Mouse (Mus musculus): ENCODE results near the gene Kmt2a.

Kmt2a gene

GRCm38 (mm10) chr9:44881221-44881871 is at the start of gene Kmt2a:
Gene Kmt2a (minus strand): TSS chr9:44881296.
- peak; percentile 98 for DNase-seq

GRCm38 (mm10) chr9:44921543-44921942 is 40.4 kb upstream of the Kmt2a start:
- no peak for DNase-seq

GRCm38 (mm10) chr9:44921123-44921468 is 40.0 kb upstream of the Kmt2a start:
- DNase-seq, result no peak

- peak; percentile 86 for DNase-seq
Measured at GRCm38 (mm10) chr9:44920374-44921122, 39.5 kb upstream of the Kmt2a start, which contains the start of gene Atp5l. Gene Atp5l (minus strand): TSS chr9:44920742.

GRCm38 (mm10) chr9:44919606-44920005 is 38.5 kb upstream of the Kmt2a start:
- DNase-seq, result no peak

GRCm38 (mm10) chr9:44916196-44916595 is 35.1 kb upstream of the Kmt2a start:
- peak; percentile 80 for DNase-seq

GRCm38 (mm10) chr9:44914706-44915105 is 33.6 kb upstream of the Kmt2a start:
- DNase-seq, result no peak

DNA sequence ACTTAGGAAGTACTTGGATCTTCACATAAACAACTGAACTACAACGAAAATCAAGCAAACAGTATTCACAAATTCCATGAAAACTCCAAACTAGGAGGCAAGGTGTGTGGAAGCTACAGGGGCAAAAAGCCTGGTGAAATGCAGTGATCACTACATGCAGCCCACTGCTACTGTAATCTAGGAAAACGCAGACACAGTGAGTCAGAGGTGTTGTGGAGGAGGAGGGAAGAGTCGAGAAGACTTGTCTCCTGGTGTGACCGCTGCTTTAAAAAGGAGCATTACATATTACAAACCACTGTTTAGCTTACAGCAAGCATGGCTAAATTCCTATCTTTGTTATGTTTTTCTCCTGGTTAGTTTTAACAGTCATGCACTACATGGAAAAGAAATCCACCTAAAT is 30.3 kb upstream of the Kmt2a start:
- no peak for DNase-seq

- no peak for DNase-seq
Measured at GRCm38 (mm10) chr9:44905620-44906019, 24.5 kb upstream of the Kmt2a start.

DNA sequence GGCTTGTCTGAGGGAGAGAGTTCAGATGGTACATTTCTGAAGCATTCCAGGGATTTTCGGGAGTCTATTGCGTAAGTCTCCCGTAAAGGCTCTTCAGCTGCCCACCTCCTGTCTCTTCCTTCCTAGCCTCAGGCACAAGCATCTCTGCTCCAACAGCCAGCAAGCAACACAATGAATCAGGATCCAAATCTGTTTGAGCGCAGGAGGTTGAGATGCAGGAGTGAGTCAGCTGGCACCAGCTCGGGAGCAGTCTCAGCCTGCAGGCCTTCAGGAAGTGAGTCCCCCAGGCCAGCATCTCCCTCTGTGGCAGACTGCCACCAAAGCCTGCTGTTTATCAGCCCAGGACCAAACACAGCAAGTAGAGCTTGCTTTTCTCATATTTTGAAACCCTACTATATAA is 23.9 kb upstream of the Kmt2a start:
- no peak for DNase-seq

DNA sequence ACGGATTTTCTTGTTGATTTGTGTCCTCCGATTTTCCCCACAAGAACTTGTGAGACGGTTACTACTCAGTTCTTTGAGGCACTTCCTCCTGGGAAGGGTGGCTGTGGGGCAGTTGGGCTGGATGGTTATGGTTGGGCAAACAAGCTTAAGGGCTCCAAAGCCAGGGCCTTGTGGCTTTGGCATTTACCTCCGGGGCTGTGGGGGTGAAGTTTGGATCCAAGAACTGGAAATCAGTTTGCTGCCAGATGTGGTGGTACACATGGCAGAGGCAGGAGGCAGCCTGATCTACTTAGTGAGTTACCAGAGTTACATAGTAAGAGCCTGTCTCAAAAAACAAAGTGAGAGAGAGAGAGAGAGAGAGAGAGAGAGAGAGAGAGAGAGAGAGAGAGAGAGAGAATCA is 22.8 kb upstream of the Kmt2a start:
- DNase-seq, result no peak

GRCm38 (mm10) chr9:44900402-44900801 is 19.3 kb upstream of the Kmt2a start:
- DNase-seq, result peak; percentile 62

DNA sequence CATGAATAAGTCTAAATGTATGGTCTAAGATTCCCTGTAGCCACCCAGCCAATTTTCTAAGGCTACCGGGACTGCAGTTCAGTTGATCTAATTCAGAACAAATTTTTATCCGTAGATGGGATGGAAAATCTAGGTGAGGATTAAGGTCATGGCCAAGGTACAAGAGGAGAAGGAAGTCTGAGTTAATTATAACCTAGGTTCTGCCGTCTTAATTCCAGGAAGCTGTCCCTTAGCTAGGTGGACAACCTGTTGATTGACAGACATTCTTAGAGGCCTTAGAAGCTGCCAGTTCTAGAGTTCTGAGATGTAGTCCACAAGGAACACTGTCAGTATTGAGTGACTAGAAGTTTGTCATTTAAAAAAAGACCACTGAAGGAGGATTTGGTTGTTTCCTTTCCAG is 18.6 kb upstream of the Kmt2a start:
- DNase-seq, result no peak

DNA sequence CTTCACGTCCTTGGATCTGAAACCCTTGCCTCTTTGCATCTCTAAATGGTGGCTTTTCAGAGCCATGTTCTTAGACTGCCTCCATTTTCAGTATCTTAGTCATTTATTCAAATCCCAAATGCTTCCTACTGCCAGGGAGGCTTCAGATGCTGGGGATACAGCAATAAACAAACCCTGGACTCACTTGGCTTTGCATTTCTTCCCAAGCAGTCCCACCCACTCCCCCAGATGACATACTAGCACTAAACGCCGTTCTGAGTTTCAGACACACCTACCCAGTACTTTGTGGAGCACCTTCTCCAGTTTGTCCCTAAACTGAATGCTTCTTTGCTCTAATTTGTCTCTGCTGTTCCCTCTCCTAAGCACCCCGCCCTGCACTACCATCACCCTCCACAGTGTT is 15.9 kb upstream of the Kmt2a start:
- no peak for DNase-seq

GRCm38 (mm10) chr9:44892664-44893063 is 11.6 kb upstream of the Kmt2a start:
- DNase-seq, result no peak

- DNase-seq, result no peak
Measured at GRCm38 (mm10) chr9:44891210-44891609, 10.1 kb upstream of the Kmt2a start.

DNA sequence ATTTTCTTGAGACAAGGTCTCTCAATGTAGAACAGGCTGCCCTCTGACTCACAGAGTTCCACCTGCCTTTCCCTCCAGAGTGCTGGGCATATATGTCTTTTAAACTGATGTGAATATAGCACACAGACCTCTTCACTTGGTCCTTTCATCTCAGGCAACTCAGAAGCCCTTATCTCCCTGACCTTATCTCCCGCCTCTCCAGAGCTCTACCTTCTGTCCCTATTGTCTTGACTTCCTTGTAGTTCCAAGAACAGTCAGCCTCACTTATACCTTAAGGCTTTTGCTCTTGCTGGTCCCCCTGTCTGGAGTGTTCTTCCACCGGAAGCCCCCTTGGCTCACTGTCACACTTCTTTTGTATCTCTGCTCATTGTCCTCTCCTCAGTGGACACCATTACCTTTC is 9.0 kb upstream of the Kmt2a start:
- DNase-seq, result no peak

- DNase-seq, result no peak
Measured at GRCm38 (mm10) chr9:44888114-44888624, 7.1 kb upstream of the Kmt2a start.

DNA sequence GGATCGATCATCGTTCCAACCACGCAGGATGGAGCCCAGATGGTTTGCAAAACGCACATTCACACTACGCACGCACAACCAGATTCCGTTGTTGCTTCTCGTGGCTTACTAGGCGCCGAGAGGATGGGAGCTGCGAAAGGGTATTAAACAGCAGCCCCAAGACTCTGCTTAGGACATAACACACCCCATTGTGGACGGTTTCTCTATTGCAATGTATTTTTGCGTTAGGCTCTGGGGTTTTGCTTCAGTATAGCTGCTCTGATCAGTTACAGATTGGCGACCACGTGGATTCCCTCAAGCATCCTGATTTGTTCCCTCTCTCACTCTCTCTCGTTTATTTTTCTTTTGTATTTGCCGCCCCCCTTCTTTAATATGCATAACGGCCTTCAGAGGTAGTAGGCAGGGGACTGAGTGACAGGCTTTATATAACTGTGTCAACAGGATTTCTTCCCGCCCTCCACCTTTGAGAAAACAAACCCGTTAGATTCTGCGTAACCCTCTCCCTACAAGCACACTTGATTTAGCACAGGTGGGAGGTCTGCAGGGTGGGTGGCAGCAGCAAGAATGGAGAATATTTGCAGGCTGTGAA is 2.0 kb upstream of the Kmt2a start:
- DNase-seq, result no peak

DNA sequence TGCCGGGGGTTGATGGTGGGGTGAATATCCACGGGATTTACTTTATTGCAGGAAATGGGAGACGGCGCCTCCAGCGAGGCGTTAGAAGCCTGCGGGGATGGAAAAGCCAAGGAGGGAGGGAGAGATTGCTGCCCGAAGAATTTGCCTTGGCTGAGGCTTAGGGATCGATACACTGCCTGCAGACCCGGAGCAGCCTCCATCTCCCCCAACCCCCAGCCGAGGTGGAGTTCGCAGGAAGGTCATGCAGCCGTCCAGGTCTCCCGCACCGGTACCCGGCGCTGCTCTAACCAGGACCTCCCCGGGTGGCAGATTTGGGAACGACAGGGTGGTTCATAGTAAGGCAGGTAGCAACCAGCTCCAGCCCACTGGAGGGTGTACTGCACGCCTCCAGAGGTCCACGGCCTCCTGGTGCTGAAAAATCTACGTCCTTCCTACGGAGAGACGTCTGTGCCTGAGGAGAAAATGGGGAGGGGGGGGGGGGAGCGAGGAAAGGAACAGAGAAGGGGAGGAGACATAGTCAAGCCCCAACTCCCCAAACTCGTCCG is 1.4 kb upstream of the Kmt2a start:
- peak; percentile 80 for DNase-seq

- DNase-seq, result peak; percentile 82
Measured at GRCm38 (mm10) chr9:44881941-44882435, 892 bp upstream of the Kmt2a start.

- peak; percentile 72 for DNase-seq
Measured at GRCm38 (mm10) chr9:44880309-44881081, 601 bp downstream of the Kmt2a start.

Data from thymus, postnatal 4 days (tissue).